Mouse (Mus musculus): ENCODE measurements around the gene Tns1.

Tns1 gene

DNA sequence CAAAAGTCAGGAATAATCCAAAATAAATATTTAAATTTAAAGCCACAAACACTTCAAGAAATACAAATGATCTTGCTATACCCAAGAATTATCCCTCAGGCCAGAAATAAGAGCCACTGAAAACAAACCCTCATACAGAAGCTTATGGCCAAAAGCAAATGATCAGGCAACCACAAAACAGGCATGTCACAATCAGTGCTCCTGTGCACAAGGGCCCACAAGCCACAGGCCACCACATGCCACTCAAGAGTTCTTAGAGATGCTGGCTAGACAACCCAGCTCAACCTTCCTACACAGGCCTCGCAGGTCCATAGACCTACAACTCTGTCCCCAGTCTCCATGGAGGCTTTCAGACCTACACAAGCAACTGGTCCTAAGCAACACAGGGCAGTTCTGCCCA, 167.9 kb downstream of the Tns1 start:
- no peak for DNase-seq (ENCODE audit: low spot score)

GRCm38 (mm10) chr1:73955259-73955842, 168.9 kb downstream of the Tns1 start:
- DNase-seq (ENCODE audit: low spot score), result peak; percentile 23

DNA sequence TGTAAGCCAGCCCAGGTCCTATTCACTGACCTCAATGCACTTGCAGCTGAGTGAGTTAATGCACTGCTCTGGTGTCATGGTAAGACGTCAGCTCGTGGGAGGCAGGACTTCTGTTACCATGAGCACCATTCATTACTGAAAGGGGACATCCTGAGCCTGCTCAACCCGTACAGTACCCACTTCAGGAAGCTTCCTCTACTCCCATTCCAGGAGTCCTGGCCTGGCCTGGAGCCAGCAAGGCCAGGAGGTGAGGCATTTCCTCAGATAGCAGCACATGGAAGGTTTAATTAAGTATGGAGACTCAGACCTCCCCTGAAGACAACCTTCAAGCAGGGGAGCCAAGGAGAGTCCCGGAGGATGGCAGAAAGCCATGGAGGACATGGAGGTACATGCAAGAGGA, 169.6 kb downstream of the Tns1 start:
- no peak for DNase-seq (ENCODE audit: low spot score)

DNA sequence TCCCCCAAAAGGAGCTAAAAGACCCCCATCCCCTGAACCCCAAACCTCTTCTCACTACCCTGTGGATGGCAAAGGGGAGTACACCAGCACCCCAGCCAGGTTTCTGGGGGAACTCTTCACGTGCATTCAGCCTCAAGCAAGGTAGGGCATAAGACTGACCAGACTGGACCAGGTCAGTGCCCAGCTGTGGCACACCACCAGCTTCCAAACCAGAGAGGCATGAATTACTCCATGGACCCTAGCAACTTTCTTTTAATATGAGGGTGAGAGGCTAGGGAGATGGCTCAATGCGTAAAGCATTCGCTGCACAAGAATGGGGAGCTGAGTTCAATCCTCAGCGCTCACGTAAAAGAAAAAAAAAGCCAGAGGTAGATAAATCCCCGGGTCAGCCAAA, 170.2 kb downstream of the Tns1 start:
- DNase-seq (ENCODE audit: low spot score), result no peak

DNA sequence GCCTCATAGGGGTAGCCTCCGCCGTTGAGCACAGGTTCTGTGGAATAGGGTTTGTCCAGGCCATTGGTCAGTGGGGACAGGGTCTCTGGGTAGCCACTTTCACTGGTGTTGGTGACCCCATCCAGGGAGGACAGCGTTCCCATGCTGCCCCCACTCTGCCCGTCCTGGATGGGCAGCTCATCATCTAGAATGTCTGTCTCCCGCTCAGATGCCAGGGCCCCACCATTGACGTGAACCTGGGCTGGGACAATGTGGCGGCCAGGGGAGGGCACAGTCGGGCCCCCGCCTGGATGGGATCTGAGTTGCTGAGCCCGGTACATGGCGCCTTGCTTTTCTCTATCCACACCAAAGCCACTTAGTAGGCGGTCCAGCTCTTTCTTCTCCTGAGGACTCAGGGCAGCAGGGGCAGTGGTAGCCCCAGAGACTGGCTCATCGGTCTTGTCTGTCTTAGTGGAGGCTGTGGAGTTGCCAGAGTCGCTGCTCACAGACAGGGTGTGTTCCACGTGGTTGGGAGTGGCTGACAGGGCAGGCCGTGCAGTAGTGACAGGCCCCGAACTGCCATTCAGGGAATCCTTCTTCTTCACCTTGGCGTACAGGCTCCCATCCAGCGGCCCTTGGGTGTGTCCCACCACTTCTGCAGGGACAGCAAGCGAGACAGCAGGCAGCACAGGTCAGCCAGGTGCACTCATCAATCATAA, 170.8 kb downstream of the Tns1 start:
- DNase-seq (ENCODE audit: low spot score), result no peak

GRCm38 (mm10) chr1:73952598-73952997, 171.7 kb downstream of the Tns1 start:
- no peak for DNase-seq (ENCODE audit: low spot score)

- DNase-seq (ENCODE audit: low spot score), result no peak
These were observed 173.1 kb downstream of the Tns1 start for GRCm38 (mm10) chr1:73951178-73951577.

GRCm38 (mm10) chr1:73948757-73949156, 175.5 kb downstream of the Tns1 start:
- DNase-seq (ENCODE audit: low spot score), result peak; percentile 45

DNA sequence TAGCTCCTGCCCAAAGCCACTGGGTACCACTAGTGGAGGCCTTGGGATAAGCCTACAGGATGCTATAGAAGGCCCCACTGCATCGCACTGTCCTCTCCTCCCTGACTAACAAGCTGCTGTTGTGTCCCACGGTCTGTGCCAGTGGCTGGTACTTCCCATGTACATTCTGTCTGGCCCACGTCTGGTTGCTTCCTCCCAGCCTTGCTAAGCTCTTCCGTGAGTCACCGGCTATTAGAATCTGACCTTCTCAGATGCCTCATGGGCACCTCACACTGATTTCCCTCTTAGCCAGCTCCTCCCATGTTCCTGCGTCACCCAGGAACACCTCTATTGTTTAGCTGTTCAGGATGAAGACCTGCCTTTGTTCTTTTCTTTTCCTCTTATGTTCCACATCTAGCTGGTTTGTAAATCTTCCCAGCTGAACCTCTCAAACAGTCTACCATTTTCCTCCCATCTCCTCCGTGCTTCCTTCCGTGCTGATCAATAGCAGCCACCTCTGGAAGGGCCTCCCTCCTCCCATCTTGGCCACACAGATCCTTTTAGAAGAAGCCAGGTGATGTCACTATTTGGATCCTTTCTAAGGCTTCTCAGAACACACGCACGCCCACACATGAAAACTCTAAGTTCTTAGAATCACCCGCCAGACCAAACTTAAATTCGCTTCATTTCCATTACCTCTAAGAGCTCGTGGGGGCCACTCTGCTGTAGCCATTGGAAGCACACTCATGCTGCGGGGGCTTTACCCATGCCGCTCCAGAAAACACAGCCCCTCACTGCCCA, 176.5 kb downstream of the Tns1 start:
- no peak for DNase-seq (ENCODE audit: low spot score)

GRCm38 (mm10) chr1:73946701-73947100, 177.5 kb downstream of the Tns1 start:
- no peak for DNase-seq (ENCODE audit: low spot score)

DNA sequence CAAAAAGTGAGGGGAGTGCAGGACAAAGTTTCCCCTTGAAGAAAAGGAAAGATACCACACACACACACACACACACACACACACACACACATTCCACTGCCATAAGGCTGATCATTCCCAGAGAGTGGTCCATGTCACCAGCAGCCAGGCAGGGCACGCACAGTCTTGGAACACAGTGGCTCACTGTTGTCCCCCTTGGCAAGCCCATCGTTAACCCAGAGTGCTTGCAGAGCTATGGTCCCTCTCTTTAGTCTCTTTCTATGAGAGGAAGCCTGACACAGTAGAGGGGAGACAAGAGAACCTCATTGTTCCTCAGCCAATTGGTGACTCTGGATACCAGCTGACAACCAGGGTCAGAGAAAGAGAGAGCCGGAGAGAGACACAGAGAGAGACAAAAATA, 179.9 kb downstream of the Tns1 start:
- DNase-seq (ENCODE audit: low spot score), result no peak

DNA sequence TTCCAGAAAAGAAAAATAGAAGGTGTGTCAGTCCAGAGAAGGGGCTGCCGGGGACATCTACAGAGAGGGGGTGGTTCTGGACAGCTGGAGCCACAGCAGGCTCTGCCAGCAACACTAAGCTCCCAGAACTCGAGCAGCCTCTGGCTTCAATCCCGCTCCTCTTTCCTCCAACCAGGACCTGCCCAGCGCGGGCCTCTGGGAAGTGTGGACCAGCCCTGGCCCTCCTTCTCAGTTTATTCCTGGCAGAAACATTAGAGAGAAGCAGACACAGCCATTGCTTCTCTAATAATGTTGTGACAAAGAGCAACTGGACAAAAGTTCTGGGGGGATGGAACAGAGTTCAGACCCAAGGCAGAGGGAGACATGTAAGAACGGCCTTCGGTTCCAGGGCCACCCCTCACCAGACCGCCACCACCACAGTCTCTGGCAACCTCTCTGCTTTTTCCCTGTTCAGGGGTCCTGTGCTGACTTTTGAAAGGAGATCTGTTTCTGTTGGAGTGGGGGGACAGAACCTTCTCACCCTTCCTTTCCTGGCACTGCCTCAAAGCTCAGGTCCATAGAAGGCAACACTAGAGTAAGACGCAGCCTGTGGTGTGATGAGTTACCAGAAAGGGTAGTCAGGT, 180.5 kb downstream of the Tns1 start:
- DNase-seq (ENCODE audit: low spot score), result no peak

DNA sequence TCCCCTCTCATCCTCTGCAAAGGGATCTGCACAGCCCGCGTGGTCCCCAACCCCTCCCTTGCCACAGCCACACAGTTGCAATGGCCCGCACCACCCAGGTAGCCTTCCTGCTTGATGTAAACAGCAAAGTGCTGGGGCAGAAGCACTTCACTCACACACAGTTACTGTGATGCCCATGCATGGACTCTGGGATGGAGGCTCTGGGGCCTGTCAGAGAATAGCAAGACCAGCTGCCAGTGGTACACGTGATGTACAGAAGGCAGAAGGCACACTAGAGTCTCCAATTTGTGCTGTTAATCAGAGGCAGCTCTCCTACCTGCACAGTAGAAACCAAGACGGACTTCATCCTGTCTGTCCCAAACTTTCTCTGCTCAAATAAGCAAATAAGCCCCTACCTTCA, 181.0 kb downstream of the Tns1 start:
- DNase-seq (ENCODE audit: low spot score), result no peak

DNA sequence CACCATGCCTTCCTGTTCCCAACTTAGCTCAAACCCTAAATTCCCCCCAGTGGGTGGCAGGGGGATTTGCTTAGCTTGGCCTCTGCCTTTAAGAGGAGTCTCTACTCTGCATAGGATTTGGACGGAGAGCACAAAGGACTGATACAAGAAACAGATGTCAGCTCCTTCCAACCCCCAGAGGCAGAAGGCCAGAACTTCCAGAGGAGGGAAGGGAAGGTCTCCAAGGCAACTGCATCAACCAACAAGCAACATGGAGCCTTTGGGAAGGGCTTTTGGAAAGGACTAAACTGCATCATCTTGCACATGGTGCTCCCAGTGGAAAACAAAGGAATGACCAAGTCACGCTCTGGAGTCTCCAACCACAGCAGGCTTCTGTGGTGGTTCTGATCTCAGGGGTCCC, 182.0 kb downstream of the Tns1 start:
- DNase-seq (ENCODE audit: low spot score), result peak; percentile 54

GRCm38 (mm10) chr1:73941697-73942096, 182.6 kb downstream of the Tns1 start:
- no peak for DNase-seq (ENCODE audit: low spot score)

DNA sequence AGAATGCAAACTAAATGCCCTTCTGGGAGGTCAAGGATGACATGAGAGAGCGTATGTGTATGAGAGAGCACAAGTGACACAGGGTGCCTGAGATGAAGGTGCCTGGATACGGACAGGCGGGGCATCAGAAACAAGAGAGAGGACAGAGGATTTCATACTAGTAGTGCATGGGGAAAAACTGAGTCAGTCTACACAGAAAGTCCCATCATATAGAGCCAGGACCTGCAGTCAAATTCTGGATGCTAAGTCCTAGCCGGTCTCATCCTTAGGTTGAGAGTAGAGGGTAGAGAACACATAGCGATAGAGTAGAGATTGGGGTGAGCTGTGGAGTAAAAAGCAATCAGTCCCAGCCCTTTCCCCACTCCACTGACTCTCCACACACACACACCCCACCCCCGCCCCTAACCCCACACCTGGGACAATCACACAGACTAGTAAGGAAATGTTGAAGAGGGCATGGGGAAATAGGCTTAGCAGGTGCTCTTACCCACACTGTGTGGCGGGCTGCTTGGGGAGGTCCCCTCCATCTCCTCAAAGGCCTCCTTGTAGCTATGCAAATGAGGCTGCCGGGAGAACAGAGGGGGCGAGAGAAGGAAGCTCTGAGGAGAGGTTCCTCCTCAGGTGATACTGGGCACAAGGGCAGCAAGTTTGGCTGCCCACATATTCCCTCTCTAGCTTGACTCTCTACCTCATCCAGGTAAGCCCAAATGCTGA, 183.6 kb downstream of the Tns1 start:
- DNase-seq (ENCODE audit: low spot score), result no peak

- no peak for DNase-seq (ENCODE audit: low spot score)
These were observed 185.7 kb downstream of the Tns1 start for GRCm38 (mm10) chr1:73938597-73938996.

DNA sequence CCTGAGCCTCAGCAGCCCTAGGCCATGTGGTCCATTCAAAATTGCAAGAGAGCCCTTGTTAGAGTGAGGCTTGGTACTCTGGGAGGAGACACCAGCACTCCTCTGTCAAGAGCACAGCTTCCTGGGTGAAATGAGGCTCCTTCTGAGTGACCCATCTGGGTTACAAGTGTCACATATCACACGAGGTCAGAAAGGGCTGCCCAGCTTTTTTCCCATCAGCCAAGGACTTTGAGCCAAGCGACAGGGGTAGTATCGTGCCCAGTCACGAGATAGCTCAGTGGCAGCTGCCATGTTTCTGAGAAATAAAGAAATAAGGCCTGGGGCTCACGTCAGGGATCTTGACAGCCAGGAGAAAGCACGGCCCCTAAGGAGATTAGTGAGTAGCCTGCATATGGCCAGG, 186.4 kb downstream of the Tns1 start:
- no peak for DNase-seq (ENCODE audit: low spot score)

- no peak for DNase-seq (ENCODE audit: low spot score)
These were observed 187.7 kb downstream of the Tns1 start for GRCm38 (mm10) chr1:73936537-73936936.

DNA sequence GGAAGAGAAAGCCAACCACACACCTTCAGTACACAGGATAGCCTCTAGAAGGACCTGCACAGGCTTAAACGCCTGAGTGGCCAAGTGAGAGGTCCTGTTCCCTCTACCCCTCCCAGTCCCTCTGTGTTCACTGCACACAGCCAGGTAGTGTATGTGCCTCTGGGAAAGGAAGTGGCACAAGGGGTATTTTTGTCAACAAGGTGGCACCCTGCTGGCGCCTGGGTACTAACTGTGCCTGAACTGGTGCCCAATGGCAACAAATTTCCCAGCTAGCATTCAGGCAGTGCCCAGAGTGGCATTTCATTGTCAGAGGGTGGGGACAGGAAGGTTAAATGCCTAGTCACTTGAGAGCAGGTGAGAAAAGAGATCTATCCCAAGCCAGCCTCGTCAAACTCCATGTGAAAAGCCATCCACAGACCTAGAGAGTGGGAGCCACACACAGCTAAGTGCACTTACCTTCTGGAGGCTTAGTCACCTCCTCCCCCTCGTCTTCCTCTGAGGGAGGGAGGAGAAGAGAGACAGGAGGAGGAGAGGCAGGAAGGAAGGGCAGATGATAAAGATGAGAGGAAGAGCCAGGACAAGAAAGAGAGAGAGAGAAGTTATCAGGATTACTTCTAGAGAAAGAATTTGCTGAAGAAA, 188.7 kb downstream of the Tns1 start:
- DNase-seq (ENCODE audit: low spot score), result no peak

GRCm38 (mm10) chr1:73933146-73933490, 191.1 kb downstream of the Tns1 start:
- DNase-seq (ENCODE audit: low spot score), result no peak

Data from embryo, embryonic 10.5 days (tissue).